In the genomic region with DNA sequence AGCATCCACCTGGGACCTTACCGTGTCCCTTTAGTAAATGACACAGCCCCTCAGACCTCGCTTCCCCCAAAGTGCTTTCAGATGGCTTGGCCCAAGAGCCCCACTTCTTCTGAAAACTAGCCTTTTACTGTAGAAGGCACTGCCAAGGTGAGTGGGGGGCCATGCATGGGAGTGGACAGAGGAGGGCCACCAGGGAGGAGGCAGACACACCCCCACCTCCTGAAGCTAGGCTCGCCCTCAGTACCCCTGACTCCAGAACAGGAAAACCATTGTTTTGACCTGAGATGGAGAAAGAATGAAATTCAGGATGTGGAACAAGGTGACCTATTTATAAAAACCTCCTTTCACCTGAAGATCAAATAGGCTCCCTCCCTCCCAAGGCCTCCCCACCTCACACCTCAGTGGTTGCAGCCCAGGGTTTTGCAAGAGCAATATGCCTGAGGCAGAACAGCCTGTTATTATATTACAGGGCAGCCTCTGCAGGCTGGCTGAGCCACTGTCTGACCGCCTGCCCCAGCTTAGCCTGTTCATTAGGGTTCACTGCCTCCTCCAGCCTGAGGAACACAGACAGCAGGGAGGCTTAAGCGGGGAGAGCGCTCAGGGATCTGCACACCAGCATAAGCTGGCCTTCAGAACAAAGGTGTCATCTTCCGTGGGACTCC, we compare ENCODE assay signal across 12 mouse cellular contexts. TPM values are rescaled to one million over a fixed set of nuclear protein-coding genes. Genes with fewer than 3 reads are reported as not detected.
DNase-seq lines count a peak whose midpoint lies in the region; ATAC-seq lines count a peak whose summit lies in the region.
"Had no signal": no experiment of that assay in that cellular context is flagged by ENCODE, and none has a peak within 500 bp of the region (broad histone marks: within the 10 kb centered on the region; RNA-seq: fewer than 3 reads in every experiment).

No protein-coding gene starts in this region.

- WGBS in hindbrain, embryonic 12.5 days: 63% methylated on average over 7 of the region's 7 CpGs
- 62% methylated on average over 7 of the region's 7 CpGs for WGBS in hindbrain, embryonic 11.5 days
- 72% methylated on average over 7 of the region's 7 CpGs for WGBS in neural tube, embryonic 13.5 days
- WGBS in forebrain, embryonic 13.5 days: 57% methylated on average over 7 of the region's 7 CpGs

- H3K4me1 ChIP-seq in hindbrain, embryonic 12.5 days: peaks cover 54% of the 10 kb centered on the region
- 0 out of 2 replicates have a peak, but pooled peaks cover 3% of the 10 kb centered on the region for H3K4me1 ChIP-seq in hindbrain, embryonic 11.5 days (replicated peaks; ENCODE audit: control insufficient read depth, insufficient read depth, low read length)
- peaks cover 57% of the 10 kb centered on the region for H3K4me1 ChIP-seq in neural tube, embryonic 13.5 days (replicated peaks)
- H3K4me1 ChIP-seq in forebrain, embryonic 13.5 days: peaks cover 9% of the 10 kb centered on the region; the same call in 1 of the 2 replicates

- H3K4me3 ChIP-seq in hindbrain, embryonic 12.5 days: no peak overlapping the region
- no peak overlapping the region for H3K4me3 ChIP-seq in hindbrain, embryonic 11.5 days (ENCODE audit: low read depth, low read length)
- H3K4me3 ChIP-seq in neural tube, embryonic 13.5 days: no peak overlapping the region
- H3K4me3 ChIP-seq in forebrain, embryonic 13.5 days: no peak overlapping the region

- H3K9ac ChIP-seq in hindbrain, embryonic 12.5 days: no peak overlapping the region
- no peak overlapping the region for H3K9ac ChIP-seq in hindbrain, embryonic 11.5 days (ENCODE audit: low read depth, low read length)
- 0 out of 2 replicates have a peak overlapping the region, but pooled peaks have one; percentile 14 for H3K9ac ChIP-seq in neural tube, embryonic 13.5 days
- H3K9ac ChIP-seq in forebrain, embryonic 13.5 days: no peak overlapping the region

- no peaks in the 10 kb centered on the region for H3K9me3 ChIP-seq in hindbrain, embryonic 12.5 days (replicated peaks)
- H3K9me3 ChIP-seq in hindbrain, embryonic 11.5 days (ENCODE audit: control insufficient read depth, low read length): no peaks in the 10 kb centered on the region
- H3K9me3 ChIP-seq in neural tube, embryonic 13.5 days: no peaks in the 10 kb centered on the region
- H3K9me3 ChIP-seq in forebrain, embryonic 13.5 days (replicated peaks): no peaks in the 10 kb centered on the region

- H3K36me3 ChIP-seq in hindbrain, embryonic 12.5 days: no peaks in the 10 kb centered on the region
- H3K36me3 ChIP-seq in hindbrain, embryonic 11.5 days (ENCODE audit: control insufficient read depth, insufficient read depth, low read length): no peaks in the 10 kb centered on the region
- no peaks in the 10 kb centered on the region for H3K36me3 ChIP-seq in neural tube, embryonic 13.5 days
- H3K36me3 ChIP-seq in forebrain, embryonic 13.5 days (ENCODE audit: poor library complexity, severe bottlenecking): no peaks in the 10 kb centered on the region

- DNase-seq in hindbrain, embryonic 11.5 days (ENCODE audit: low spot score): no peak
- no peak for DNase-seq in neural tube, embryonic 10.5 days (ENCODE audit: extremely low spot score, low spot score)
- peak; percentile 41 to 64 for DNase-seq in kidney, postnatal 4 days
- DNase-seq in right cerebral cortex, postnatal 14 days: no peak
- no peak for DNase-seq in thymus, postnatal 36 days
- DNase-seq: B cell, adult 2 months; cerebellum, adult 8-10 months had no signal

- peak overlapping the region; percentile 13; the same call in 1 of the 2 replicates for H3K27ac ChIP-seq in hindbrain, embryonic 12.5 days
- H3K27ac ChIP-seq in hindbrain, embryonic 11.5 days (ENCODE audit: low read depth, low read length): no peak overlapping the region
- peak overlapping the region; percentile 29; the same call in 1 of the 2 replicates for H3K27ac ChIP-seq in neural tube, embryonic 13.5 days (replicated peaks)
- H3K27ac ChIP-seq in forebrain, embryonic 13.5 days: no peak overlapping the region
- H3K27ac ChIP-seq: macrophage had no signal

- H3K27me3 ChIP-seq in hindbrain, embryonic 12.5 days: 0 out of 2 replicates have a peak, but pooled peaks cover 4% of the 10 kb centered on the region
- no peaks in the 10 kb centered on the region for H3K27me3 ChIP-seq in hindbrain, embryonic 11.5 days (ENCODE audit: control insufficient read depth, insufficient read depth, low read length)
- H3K27me3 ChIP-seq in neural tube, embryonic 13.5 days: no peaks in the 10 kb centered on the region
- no peaks in the 10 kb centered on the region for H3K27me3 ChIP-seq in forebrain, embryonic 13.5 days

- ATAC-seq in hindbrain, embryonic 12.5 days (ENCODE audit: low FRiP score): no peak
- no peak for ATAC-seq in hindbrain, embryonic 11.5 days (ENCODE audit: low FRiP score)
- ATAC-seq in neural tube, embryonic 13.5 days (ENCODE audit: low read depth): no peak
- no peak for ATAC-seq in forebrain, embryonic 13.5 days

- no peak overlapping the region for H3K4me2 ChIP-seq in hindbrain, embryonic 12.5 days (replicated peaks)
- H3K4me2 ChIP-seq in hindbrain, embryonic 11.5 days (replicated peaks; ENCODE audit: low read depth, low read length): no peak overlapping the region
- no peak overlapping the region for H3K4me2 ChIP-seq in neural tube, embryonic 13.5 days
- H3K4me2 ChIP-seq in forebrain, embryonic 13.5 days: no peak overlapping the region
- H3K4me2 ChIP-seq: liver, embryonic 11.5 days had no signal

RNA-seq across cellular contexts. Expression of gene Spsb1, which starts 41.0 kb away (rescaled TPM):
- polyA plus RNA-seq in hindbrain, embryonic 12.5 days (2016; fragmentation: Nextera tagmentation; extraction: Ambion mirVana): 15.5 and 17.8 TPM in 2 replicates
- polyA plus RNA-seq in hindbrain, embryonic 11.5 days (2014; fragmentation: Nextera tagmentation; extraction: Ambion mirVana): 11.7 and 12.0 TPM in 2 replicates
- 9.0 and 9.5 TPM in 2 replicates for polyA plus RNA-seq in neural tube, embryonic 13.5 days (2015; fragmentation: Nextera tagmentation; extraction: Ambion mirVana)
- polyA plus RNA-seq in forebrain, embryonic 13.5 days (2015; fragmentation: Nextera tagmentation; extraction: Ambion mirVana): 4.5 and 5.1 TPM in 2 replicates

Comparison
In these comparisons a context has a peak if more than half of its experiments do, and no peak if none do; other contexts are left out.
1. H3K27ac ChIP-seq: peak in hindbrain, embryonic 12.5 days (single experiment) and neural tube, embryonic 13.5 days (single experiment); none in hindbrain, embryonic 11.5 days (single experiment) and forebrain, embryonic 13.5 days (single experiment).
2. DNase-seq: peak in kidney, postnatal 4 days (2 of 2); none in hindbrain, embryonic 11.5 days (single experiment), neural tube, embryonic 10.5 days (single experiment), right cerebral cortex, postnatal 14 days (single experiment) and thymus, postnatal 36 days (0 of 2).